Mouse (Mus musculus) midbrain, embryonic 11.5 days (tissue): ENCODE data around the gene Gm10282. TPM values are rescaled to one million over a fixed set of nuclear protein-coding genes. Genes with fewer than 3 reads are reported as not detected.

Source experiments
- ATAC-seq: fragments of 200-750 bp; cut with Nextera tagmentation; 2 replicates; pipeline ENCODE4 v1.8.0; 2017; ENCODE audit warnings: moderate TSS enrichment, moderate library complexity; ENCODE audit not compliant: low FRiP score
- DNase-seq: peaks from one replicate; pipeline ENCODE4 v3.0.0; 2015; ENCODE audit warnings: low spot score; ENCODE audit errors: missing footprints
- H3K27ac ChIP-seq: fragments of 300-500 bp; sonication (generic); 2 replicates; pipeline ENCODE4 v1.5.1; 2014; ENCODE audit warnings: low read depth, low read length
- H3K27me3 ChIP-seq: fragments of 300-500 bp; sonication (generic); 2 replicates; pipeline ENCODE4 v1.6.1; 2014; ENCODE audit warnings: mild to moderate bottlenecking, low read length, moderate library complexity, mixed read lengths; ENCODE audit not compliant: control insufficient read depth, insufficient read depth
- H3K36me3 ChIP-seq: fragments of 300-500 bp; sonication (generic); 2 replicates; pipeline ENCODE4 v1.6.1; 2014; ENCODE audit warnings: mild to moderate bottlenecking, low read length, moderate library complexity, mixed read lengths; ENCODE audit not compliant: control insufficient read depth, insufficient read depth
- H3K4me1 ChIP-seq: fragments of 300-500 bp; sonication (generic); 2 replicates; pipeline ENCODE4 v1.6.1; 2014; ENCODE audit warnings: low read length; ENCODE audit not compliant: control insufficient read depth, insufficient read depth
- H3K4me2 ChIP-seq: fragments of 300-500 bp; sonication (generic); 2 replicates; pipeline ENCODE4 v1.6.1; 2014; ENCODE audit warnings: mild to moderate bottlenecking, moderate library complexity
- H3K4me3 ChIP-seq: fragments of 300-500 bp; sonication (generic); 2 replicates; pipeline ENCODE4 v1.5.1; 2014; ENCODE audit warnings: low read depth, low read length
- H3K9ac ChIP-seq: fragments of 300-500 bp; sonication (generic); 2 replicates; pipeline ENCODE4 v1.6.1; 2014; ENCODE audit warnings: low read length
- H3K9me3 ChIP-seq: fragments of 300-500 bp; sonication (generic); 2 replicates; pipeline ENCODE4 v1.6.1; 2016; ENCODE audit warnings: low read length; ENCODE audit not compliant: control insufficient read depth
- WGBS: fragments of 180-500 bp; shearing (Covaris S2); extraction: QIAGEN DNeasy Blood & Tissue Kit; methylation state at CpG from one replicate; pipeline ENCODE4 v1.1.7; 2014; 5-methylcytosine and 5-hydroxymethylcytosine counted together
- polyA plus RNA-seq: library from polyadenylated mRNA; unstranded; fragments of >200 nt; fragmentation: Nextera tagmentation; extraction: Ambion mirVana; gene quantifications from 2 replicates; pipeline ENCODE4 v1.2.1, GENCODE M21; 2014

The Gm10282 gene
- polyA plus RNA-seq, 1 experiment from 2014 or later = 39.3 TPM

GRCm38 (mm10) chr8:72319397-72319796 lies 14.3 kb upstream of the Gm10282 start:
- H3K27ac ChIP-seq = no peak overlapping the region

DNA sequence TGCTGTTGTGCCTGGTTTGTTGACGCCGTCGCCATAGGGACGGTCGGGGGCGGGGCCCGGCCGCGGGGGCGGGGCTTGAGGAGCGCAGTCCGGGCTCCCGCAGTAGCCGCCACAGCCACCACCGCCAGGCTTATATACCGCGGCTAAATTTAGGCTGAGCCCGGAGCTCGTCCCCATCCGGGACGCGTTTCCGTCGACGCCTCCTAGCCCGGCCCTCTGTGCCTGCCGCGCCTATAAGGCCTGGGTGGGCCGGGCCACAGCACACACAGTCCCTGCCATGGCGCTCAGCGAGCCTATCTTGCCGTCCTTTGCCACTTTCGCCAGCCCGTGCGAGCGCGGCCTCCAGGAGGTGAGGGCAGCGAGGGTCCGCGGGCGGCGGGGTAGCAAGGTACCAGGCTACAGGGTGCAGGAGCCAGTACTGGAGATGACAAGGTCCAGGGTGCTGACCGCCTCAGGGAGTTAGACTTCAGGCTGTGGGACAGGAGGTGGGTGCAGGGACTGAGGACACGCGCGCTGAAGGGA lies 13.8 kb upstream of the Gm10282 start, which contains the start of gene Klf2:
Gene Klf2 (plus strand): TSS at position 233 of the 522 bp plus-strand sequence.
- no peaks in the 10 kb centered on the region for H3K36me3 ChIP-seq
- peak within 1 kb of the TSS; percentile 41; the same call in 1 of the 2 replicates for H3K9ac ChIP-seq
- peaks cover 33% of the 10 kb centered on the region for H3K27me3 ChIP-seq
- H3K9me3 ChIP-seq = no peaks in the 10 kb centered on the region
- DNase-seq (peak; percentile 99), ATAC-seq (peak; percentile 93)
- under 1% methylated on average over 46 of the region's 46 CpGs for WGBS
- peak within 1 kb of the TSS; percentile 71 for H3K4me2 ChIP-seq
- H3K4me1 ChIP-seq = peaks cover 15% of the 10 kb centered on the region
- peak within 1 kb of the TSS; percentile 37 for H3K4me3 ChIP-seq
- H3K27ac ChIP-seq = no peak within 1 kb of the TSS

More at GRCm38 (mm10) chr8:72319397-72319796, 14.3 kb upstream of the Gm10282 start:
- Histone ChIP-seq H3K4me1 (peaks cover 15% of the 10 kb centered on the region), H3K36me3 (no peaks in the 10 kb centered on the region), H3K27me3 (peaks cover 33% of the 10 kb centered on the region), H3K4me3 (peak overlapping the region; percentile 37), H3K9ac (peak overlapping the region; percentile 41; the same call in 1 of the 2 replicates), H3K4me2 (peak overlapping the region; percentile 71), H3K9me3 (no peaks in the 10 kb centered on the region)
- ATAC-seq (peak; percentile 15), DNase-seq (no peak)
- WGBS = 2% methylated on average over 46 of the region's 48 CpGs

GRCm38 (mm10) chr8:72317741-72318301 lies 12.8 kb upstream of the Gm10282 start:
- H3K9ac ChIP-seq = no peak overlapping the region
- H3K27me3 ChIP-seq = peaks cover 33% of the 10 kb centered on the region
- DNase-seq = no peak
- peaks cover 15% of the 10 kb centered on the region for H3K4me1 ChIP-seq
- ATAC-seq = no peak
- H3K4me2 ChIP-seq = no peak overlapping the region
- no peak overlapping the region for H3K27ac ChIP-seq
- H3K4me3 ChIP-seq = no peak overlapping the region
- no peaks in the 10 kb centered on the region for H3K9me3 ChIP-seq
- H3K36me3 ChIP-seq = no peaks in the 10 kb centered on the region
- 46% methylated on average over 5 of the region's 5 CpGs for WGBS

- ATAC-seq (no peak), DNase-seq (no peak)
- H3K9me3 ChIP-seq = no peaks in the 10 kb centered on the region
- no peak overlapping the region for H3K9ac ChIP-seq
- H3K4me1 ChIP-seq = peaks cover 15% of the 10 kb centered on the region
- 17% methylated on average over 10 of the region's 10 CpGs for WGBS
- H3K4me2 ChIP-seq = no peak overlapping the region
- no peak overlapping the region for H3K4me3 ChIP-seq
- no peaks in the 10 kb centered on the region for H3K36me3 ChIP-seq
- H3K27me3 ChIP-seq = peaks cover 27% of the 10 kb centered on the region
- H3K27ac ChIP-seq = no peak overlapping the region
These were observed 11.1 kb upstream of the Gm10282 start for GRCm38 (mm10) chr8:72316053-72316695.

GRCm38 (mm10) chr8:72312926-72313518 lies 8.0 kb upstream of the Gm10282 start:
- 73% methylated on average over 3 of the region's 3 CpGs for WGBS

GRCm38 (mm10) chr8:72310849-72311506 lies 5.9 kb upstream of the Gm10282 start:
- Histone ChIP-seq H3K4me3 (no peak overlapping the region), H3K9ac (no peak overlapping the region), H3K4me2 (no peak overlapping the region), H3K36me3 (no peaks in the 10 kb centered on the region), H3K27ac (no peak overlapping the region), H3K27me3 (no peaks in the 10 kb centered on the region), H3K9me3 (no peaks in the 10 kb centered on the region), H3K4me1 (peaks cover under 1% of the 10 kb centered on the region; the same call in 1 of the 2 replicates)
- WGBS = 68% methylated on average over 8 of the region's 8 CpGs
- DNase-seq (no peak), ATAC-seq (no peak)

More at GRCm38 (mm10) chr8:72312926-72313518, 8.0 kb upstream of the Gm10282 start:
- peaks cover 12% of the 10 kb centered on the region for H3K4me1 ChIP-seq
- H3K9me3 ChIP-seq = no peaks in the 10 kb centered on the region
- H3K27ac ChIP-seq = no peak overlapping the region
- H3K9ac ChIP-seq = no peak overlapping the region
- no peak for DNase-seq
- ATAC-seq = no peak
- H3K36me3 ChIP-seq = no peaks in the 10 kb centered on the region
- no peaks in the 10 kb centered on the region for H3K27me3 ChIP-seq
- H3K4me3 ChIP-seq = no peak overlapping the region
- no peak overlapping the region for H3K4me2 ChIP-seq

DNA sequence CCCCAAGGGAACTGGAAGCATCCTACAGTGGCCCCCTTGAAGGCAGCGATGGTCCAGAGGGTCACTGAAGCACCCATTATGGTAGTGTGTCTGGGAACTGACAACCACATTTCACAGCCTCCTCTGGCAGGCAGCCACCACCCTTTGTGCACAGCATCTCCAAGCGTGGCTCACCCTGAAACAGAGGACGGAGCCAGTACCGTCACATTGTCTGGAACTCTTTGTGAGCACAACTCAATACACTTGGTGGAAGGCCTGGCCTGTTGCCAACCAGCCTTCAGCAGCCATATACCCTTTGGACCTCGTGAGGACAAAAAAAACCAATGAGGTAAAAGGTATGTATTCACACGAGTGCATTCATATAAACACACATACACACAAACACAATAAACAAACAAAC lies 3.2 kb upstream of the Gm10282 start:
- H3K36me3 ChIP-seq = no peaks in the 10 kb centered on the region
- H3K27me3 ChIP-seq = no peaks in the 10 kb centered on the region
- no peaks in the 10 kb centered on the region for H3K9me3 ChIP-seq
- 83% methylated on average over 6 of the region's 6 CpGs for WGBS
- no peak overlapping the region for H3K4me3 ChIP-seq
- no peak overlapping the region for H3K4me2 ChIP-seq
- H3K4me1 ChIP-seq = no peaks in the 10 kb centered on the region
- ATAC-seq = no peak
- H3K27ac ChIP-seq = no peak overlapping the region
- no peak for DNase-seq
- H3K9ac ChIP-seq = no peak overlapping the region

GRCm38 (mm10) chr8:72306913-72307312 lies 1.9 kb upstream of the Gm10282 start:
- H3K27ac ChIP-seq = no peak overlapping the region
- no peaks in the 10 kb centered on the region for H3K4me1 ChIP-seq
- ATAC-seq = no peak
- no peak overlapping the region for H3K4me2 ChIP-seq
- H3K27me3 ChIP-seq = no peaks in the 10 kb centered on the region
- 80% methylated on average over 5 of the region's 5 CpGs for WGBS
- no peak for DNase-seq
- no peak overlapping the region for H3K4me3 ChIP-seq
- H3K36me3 ChIP-seq = no peaks in the 10 kb centered on the region
- H3K9ac ChIP-seq = no peak overlapping the region
- H3K9me3 ChIP-seq = no peaks in the 10 kb centered on the region
